Mouse (Mus musculus) olfactory bulb, adult 2 months (tissue): ENCODE measurements around the gene Tcte1.

ENCODE experiments used
- CTCF ChIP-seq: fragments of 200-500 bp; IDR thresholded peaks from 2 replicates; pipeline ENCODE4 v1.5.1; 2012; ENCODE audit warnings: low read depth, mild to moderate bottlenecking, low read length, moderate library complexity; ENCODE audit not compliant: insufficient read depth
- POLR2A ChIP-seq: fragments of 200-500 bp; IDR thresholded peaks from 2 replicates; pipeline ENCODE4 v1.6.1; 2012; ENCODE audit warnings: mild to moderate bottlenecking, low read depth, low read length, moderate library complexity; ENCODE audit not compliant: insufficient read depth

- TF ChIP-seq CTCF (no peak), POLR2A (no peak)
Measured at GRCm38 (mm10) chr17:45567162-45567601, 43.9 kb downstream of the Tcte1 start.
